Mouse (Mus musculus): Measurements from ENCODE around the gene Tfb1m. TPM values are rescaled to one million over a fixed set of nuclear protein-coding genes. Genes with fewer than 3 reads are reported as not detected.

The Tfb1m gene
- total RNA-seq (2022): 10 to 100 TPM; 10.4 to 12.6 (median 11.9) TPM

DNA sequence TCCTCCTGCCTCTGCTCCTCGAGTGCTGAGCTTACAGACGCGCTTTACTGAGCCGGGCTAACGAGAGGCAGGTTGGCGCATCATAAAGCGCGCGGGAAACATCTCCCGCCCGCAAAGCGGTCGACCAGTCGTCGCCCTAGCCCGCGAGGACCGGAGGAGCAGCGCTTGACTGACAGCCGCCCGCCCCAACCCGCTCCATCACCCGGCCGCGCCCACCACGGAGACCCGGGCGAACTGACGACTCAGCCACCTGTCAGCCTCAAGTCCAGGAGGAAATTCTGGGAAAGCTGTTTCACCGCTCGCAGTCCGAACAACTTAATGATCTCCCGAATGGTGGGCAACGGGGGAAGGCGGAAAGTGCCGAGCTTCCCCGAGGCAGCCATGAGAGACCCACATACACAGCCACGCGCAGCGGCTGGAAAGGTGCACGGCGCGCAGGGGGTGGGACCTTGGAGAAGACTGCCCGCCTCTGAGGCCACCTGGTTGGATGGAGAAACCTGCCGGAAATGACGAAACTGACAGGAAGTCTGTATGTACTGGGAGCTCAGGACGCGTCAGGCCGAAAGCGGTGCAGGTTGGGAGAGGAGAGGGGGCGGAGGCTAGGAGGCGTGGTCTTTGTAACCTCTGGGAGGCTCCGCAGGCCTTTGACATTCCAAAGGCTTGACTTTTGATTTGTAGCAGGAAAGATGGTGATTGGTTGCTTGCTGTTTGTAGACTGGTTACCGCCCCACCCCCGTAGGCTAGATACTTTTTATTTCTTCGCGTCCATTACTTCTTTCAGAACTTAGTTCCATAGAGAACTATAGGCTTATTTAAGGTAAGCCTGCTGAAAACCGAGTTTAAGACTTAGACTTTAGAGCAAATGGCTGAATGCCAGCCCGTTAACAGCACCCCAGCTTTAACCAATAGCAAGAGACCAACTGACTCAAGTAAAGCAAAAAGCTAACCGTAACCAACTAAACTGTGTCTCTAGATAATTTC, at the start of gene Tfb1m:
Gene Tfb1m (minus strand): TSS at position 451 of the 981 bp plus-strand sequence.
- DNase-seq (ENCODE audit: low spot score): peak; percentile 98

DNA sequence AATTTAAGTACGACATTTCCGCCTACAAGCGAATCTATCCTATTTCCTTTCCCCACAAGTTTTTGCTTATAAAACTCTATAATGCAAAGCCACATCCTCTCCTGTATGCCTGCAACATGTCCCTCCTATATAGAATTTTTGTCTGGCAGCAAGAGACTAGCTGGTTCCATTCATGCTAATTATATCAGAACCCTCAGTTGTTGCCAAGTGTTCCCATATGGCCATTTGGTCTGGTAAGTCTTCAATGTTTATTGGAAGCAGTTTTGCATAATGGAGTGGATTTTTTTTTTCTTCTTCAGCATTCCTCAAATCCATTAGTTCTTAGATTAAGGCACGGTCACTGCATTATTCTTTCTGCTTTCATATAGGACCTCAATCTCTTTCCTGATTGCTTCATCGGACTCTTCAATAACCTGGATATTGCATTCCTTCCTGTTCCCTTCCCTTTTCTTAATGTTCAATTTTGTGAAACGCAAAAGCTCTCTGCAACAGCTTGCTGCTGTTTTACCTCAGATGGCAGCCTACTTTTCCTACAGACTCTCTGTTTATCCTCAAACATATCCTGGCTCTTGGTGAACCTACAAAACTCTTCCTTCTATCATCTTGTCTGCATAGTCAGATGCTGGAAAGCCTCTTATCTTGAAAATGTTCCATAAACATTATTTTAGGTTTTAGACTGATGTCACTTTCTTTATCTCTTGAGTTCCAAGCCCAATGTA, 45.5 kb upstream of the Tfb1m start:
- DNase-seq (ENCODE audit: low spot score): no peak

DNA sequence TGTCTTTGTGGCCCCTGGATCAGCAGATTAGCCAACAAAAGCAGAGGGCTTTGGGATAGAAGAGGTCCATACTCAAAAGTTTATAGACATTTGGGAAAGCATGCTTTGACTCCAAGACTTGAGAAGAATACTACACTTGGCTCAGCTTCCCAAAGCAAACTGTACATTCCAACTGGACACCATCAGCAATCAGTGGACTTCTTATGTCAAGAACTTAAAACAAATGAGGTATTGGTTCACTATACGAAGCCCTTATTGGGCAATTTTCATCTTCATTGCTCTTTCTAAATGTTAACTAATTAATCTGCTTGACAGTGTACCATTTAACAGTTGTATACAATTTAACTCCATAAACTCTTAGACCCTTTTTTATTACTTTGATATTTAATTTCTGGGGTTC, 40.8 kb upstream of the Tfb1m start:
- no peak for DNase-seq (ENCODE audit: low spot score)

DNA sequence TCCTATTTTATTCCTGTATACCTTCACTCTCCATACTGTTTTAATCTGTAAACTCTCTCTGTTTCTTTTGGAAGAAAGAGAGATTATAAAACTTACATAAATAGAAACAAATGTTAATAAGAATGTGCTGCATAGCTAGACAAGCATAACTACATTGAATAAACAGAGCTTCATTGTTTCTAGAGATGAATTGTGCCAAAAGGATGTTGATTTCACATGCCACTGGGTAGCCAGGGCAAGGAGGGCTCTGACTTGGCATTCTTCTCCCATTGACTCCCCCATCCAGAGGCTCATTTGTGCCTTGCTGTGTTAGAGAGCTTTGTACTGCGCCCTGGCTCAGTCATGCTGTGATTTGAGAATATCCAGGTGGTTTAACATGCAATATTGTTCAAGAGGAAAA, 40.3 kb upstream of the Tfb1m start:
- no peak for DNase-seq (ENCODE audit: low spot score)

DNA sequence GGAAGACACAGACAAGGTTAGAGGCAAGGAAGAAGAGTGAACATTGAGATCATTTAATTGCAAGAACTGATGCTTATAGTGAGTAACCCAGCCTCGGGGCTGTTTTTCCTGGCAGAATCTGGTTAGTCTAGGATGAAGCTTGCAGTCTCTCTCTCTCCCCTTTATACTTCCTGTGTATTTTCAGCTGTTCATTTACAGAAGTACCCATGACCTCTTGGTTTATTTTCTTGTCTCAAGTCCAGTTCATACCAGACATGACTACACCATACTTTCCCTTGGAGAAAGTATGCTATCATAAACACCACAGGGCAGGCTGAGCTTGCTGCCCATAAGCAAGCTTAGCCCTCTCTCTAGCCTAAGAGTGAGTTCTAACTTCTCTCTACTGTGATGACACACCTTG, 39.5 kb upstream of the Tfb1m start:
- no peak for DNase-seq (ENCODE audit: low spot score)

DNA sequence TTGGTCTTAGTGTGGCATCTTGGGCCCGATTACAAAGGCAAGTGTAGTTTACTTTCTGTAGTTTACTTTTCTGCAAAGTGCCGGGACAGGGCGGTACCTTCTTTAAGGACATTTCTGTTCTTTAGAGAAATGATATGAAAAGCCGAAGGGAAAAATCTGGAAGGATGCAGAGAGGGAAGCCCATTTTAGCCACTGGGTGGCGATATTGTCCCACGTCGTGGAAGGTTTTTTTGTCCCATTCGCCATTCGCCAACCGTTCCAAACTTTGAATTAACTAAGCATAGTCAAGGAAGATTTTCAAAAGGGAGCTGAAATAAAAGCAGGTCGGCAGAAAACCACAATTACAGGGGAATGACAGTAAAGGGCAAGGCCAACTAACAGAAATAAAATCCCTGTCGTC, 13.3 kb upstream of the Tfb1m start:
- DNase-seq (ENCODE audit: low spot score): peak; percentile 55

DNA sequence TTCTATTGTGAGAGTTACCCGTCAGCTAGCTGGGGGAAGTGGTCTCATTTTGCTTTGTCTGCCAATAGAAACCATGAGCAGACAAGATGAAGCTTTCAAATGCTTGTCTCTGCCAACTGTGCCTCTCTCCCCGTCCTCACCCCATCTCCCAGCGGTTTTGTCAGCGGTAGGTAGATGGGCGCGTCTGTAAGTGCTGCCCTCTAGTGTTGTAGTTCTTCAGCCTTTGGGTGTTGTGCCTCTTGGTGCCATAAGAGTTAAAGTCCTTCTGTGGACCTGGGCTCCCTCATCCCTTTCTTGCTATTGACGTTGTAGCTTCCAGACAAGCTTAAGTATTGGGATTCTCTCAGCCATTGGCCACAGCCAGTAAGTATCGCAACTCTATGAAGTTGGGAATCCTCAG, 4.8 kb upstream of the Tfb1m start:
- DNase-seq (ENCODE audit: low spot score): no peak

DNA sequence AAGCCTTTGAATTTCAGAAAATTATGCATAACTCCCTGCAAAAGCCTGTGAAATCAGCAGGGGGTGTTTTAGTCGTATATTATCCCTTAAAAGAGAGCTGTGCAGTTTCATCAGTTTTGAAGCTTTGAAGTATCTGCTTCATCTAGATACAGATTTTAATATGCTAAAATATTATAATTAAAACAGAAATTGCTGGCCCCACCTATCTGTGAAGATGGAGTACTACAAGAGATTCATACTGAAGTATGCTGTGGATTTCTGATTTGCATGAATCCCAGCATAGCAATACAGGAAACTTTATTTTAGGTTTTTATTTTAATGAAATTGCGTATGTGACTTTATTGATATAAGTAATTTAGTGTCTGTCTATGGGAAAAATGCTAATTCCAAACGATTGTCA, 3.0 kb upstream of the Tfb1m start:
- no peak for DNase-seq (ENCODE audit: low spot score)

DNA sequence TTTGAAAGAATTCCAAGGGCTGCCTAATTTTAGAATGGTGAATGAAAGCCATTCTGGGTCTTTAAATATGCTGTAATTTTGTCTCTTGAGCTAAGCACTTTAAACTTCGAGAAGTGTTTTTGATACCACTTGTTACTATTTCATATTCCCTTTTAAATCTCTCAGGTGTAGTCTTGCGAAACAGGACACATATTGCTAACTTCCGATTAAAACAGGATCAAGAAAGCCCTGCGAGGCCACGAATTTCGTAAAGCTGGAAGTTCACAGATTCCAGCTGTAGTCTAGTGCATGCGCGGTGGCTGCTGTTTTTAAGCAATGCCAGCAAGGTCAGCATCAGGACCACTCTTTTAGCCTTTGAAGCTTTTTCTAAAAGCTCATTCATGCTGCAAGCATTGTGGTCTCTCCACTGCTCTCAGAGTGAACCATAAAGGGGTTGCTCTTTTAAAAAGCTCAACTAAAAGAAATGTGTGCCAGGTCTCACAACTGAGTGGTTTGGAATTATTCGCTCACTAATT, 832 bp upstream of the Tfb1m start:
- DNase-seq (ENCODE audit: low spot score): no peak

DNA sequence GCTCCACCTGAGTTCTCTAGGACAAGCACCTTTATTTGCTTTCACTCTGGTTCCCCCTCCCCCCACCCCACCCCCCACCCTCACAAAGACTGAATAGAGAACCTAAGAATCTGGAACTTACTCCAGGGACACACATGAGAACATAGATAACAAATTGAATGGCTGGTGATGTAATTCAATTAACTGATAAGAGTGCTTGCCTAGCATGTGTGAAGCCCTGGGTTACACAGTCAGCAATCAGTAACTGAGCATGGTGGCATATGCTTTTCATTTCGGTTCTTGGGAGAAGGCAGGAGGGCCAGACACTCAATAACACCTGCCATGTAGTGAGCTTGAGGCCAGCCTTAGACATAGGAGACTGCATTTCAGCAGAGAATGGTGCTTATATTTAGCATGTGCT, 1.3 kb downstream of the Tfb1m start:
- no peak for DNase-seq (ENCODE audit: low spot score)

DNA sequence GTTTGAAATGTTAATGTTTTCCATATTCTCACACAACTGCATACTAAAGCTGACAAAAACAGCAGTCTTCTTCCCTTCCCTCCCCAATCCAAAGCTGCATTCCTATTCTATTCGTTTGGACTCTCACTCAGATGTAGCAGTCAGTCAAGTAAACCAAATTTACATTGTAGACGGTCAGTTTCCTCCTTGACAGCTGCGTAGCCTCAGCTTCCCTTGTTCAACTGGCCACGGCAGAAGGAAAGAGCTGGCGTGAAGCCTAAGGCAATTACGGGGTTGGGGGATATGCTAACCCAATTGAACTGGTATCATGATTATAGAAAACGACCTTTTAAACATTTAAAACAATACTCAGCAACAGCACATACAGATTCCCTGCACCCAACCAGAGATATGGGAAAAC, 9.9 kb downstream of the Tfb1m start:
- DNase-seq (ENCODE audit: low spot score): no peak

DNA sequence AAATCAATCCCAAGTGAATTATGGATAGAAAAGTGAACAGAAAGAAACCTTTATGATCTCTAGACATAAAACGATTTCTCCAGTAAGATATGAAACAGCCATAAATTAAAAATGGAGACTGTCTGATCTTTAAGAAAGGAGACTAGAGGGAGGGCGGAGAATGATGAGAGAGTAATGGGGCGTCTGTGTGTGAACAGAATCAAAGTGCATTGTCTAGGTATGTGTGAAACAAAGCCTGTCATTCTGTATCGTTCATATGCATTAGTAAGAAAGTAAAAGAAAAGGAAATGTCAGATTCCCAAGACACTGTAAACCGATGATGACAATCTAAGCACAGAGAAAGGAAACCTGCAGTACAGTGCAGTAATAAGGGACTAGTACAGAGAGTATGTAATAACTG, 16.5 kb downstream of the Tfb1m start:
- DNase-seq (ENCODE audit: low spot score): no peak

DNA sequence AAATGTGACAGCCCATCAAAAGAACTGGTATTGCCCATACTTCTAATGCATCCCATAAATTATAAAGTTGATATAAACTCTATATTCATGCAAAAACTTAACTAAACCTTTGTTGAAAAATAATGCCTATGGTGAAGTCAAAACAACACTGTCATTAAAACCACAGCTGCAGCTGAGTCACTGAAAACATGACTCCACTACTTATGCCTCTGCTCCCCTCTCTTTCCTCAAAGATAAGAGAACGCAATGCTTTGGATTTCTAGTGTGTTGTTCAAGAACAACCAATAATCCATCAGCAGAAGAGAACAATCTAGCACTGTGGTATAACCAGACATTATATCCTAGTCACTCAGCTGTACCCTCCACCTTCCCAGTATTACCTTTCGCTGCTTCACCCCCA, 17.3 kb downstream of the Tfb1m start:
- DNase-seq (ENCODE audit: low spot score): no peak

DNA sequence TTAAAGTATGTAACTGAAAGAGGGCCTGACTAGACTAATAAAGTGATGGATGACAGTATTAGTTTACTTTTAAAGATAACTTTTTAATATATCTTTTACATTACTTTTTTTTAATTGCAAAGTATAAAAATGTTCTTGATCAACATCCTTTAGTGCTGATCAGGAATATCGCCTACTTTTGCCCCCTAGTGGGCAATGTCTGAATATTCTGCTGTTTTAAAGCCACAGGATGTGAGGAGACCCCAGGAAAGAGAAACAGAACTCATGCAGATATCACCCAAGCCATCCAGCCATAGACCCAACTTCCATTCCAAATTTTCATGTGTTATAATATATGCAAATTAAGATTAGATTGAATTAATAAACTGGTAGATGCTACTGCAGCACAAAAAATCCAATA, 24.2 kb downstream of the Tfb1m start:
- DNase-seq (ENCODE audit: low spot score): no peak

DNA sequence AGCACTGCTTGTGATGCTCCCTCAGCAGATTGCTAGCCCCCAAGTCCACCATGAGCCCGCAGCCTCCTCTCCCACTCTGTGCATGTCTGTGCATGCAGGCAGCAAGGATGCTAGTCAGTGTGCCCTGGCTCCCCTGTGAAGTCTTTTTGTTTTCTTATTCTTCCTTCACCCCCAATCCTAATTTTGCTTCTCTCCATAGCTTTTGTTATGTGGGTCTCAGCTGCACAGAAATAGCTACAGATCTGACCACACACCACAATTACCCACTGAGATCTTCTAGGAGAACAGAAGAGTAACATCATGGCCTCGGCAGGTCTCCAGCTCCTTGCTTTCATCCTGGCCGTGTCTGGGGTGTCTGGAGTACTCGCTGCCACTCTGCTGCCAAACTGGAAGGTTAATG, 25.3 kb downstream of the Tfb1m start, which contains the start of gene Cldn20:
Gene Cldn20 (plus strand): TSS at position 301 of the 400 bp plus-strand sequence.
- DNase-seq (ENCODE audit: low spot score): no peak

DNA sequence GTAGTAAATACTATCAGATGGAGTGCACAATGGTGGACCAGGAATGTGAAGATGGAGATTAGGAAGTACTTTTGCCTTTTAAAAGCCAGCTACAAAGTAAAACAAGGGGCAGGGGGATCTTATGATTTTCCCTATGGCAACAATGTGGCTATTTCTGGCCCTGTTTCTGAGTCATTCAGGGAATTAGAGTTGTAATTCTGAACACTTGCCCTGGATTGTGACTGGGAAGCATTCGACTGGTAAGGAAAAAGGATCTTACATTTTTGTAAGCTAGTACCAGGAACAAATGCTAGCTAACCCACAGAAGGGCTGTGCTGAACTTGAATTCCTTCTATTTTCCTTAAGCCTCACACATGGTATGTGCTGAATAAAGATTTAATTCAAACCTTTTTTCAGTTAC, 25.9 kb downstream of the Tfb1m start:
- no peak for DNase-seq (ENCODE audit: low spot score)

DNA sequence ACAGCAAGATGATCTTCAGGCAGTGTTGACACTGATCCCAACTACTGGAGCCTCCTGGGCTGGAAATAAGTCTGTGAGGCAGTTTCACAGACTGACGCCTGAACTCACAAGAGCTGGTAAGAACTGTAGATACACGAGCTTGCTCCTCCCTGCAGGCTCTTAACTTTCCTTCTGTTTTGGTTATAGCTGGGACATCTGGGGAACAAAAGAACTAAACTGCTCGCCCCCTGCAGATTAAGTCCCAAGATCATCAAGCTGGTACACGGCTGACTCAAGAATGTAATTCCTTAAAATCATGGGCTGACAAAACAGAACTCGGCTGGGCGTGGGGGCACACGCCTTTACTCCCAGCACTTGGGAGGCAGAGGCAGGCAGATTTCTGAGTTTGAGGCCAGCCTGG, 27.0 kb downstream of the Tfb1m start:
- DNase-seq (ENCODE audit: low spot score): no peak

DNA sequence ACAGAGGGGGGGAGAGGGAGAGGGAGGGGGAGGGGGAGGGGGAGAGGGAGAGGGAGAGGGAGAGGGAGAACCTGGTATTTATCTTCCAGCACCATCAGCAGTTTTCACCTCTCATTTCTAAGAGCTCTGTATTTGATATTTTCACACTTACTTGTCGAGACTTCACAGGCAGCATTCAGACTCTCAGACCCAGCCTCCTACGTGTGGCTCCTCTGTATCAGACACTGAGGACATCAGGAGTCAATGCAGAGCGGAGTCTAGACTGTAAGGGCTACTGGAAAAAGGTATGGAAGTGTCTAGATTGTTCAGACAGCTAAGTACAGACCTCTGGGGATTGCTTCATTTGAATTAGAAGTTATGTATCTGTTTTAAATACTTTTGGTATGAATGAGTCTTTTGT, 28.1 kb downstream of the Tfb1m start:
- DNase-seq (ENCODE audit: low spot score): no peak

DNA sequence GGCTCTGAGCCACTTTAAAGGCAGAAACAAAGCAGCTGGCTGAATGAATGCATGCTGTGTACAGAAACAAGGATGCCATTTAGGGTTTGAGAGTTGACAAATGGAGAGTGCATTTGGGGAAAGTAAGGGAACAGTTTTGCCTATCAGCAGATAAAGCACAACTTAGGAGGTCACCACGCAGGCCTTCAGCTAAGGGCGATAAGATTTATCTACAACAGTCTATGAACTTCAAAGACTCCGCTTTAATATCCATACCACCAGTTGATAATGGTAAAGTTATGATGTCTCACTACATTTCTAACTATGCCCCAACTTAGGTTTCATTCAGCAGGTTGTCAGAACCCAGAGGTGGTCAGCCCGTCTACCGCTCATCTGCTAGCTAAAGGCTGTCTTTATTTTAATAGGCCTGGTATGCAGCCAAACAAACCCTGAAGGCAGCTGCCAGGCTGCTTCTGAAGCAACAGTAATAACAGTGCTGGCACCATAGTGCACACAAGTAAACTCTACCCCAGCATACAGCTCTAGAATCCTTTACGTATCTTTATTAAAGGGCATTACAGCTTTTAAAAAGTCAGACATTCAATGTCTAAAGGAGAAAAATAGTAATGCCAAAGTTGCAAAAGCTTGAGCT, 29.6 kb downstream of the Tfb1m start:
- no peak for DNase-seq (ENCODE audit: low spot score)

DNA sequence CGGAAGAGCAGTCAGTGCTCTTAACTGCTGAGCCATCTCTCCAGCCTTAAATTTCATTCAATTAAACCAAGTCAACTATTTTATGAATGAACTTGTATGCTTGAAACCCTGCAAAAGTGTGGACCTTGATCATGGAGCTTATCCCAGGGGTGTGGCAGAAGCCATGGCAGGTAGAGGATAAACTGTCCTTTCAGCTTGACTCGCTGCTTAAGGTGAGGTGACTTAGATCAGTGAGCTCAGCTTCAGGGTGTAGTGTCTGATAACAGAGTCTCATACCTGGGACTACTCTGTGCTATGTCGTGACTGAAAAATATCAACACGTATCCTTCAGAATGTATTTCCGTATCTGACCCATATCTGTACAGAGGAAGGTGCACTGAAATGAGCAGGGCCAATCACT, 37.2 kb downstream of the Tfb1m start:
- no peak for DNase-seq (ENCODE audit: low spot score)

DNA sequence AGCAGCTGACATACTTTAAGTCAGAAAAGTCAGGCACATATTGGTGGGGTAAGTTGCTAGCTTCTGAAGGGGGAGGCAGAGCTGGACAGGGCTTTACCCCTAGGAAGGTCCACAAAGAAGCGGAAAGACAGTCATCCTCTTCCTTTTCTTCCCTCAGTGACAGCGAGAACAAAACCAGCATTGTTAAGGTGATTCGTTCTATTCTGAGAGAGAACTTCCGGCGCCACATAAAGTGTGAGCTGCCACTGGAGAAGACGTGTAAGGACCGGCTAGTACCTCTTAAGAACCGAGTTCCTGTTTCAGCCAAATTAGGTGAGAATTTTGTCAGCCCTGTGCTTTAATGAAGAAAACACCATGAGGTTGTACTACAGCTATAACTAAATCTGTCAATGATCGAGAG, 41.2 kb downstream of the Tfb1m start:
- DNase-seq (ENCODE audit: low spot score): no peak

DNA sequence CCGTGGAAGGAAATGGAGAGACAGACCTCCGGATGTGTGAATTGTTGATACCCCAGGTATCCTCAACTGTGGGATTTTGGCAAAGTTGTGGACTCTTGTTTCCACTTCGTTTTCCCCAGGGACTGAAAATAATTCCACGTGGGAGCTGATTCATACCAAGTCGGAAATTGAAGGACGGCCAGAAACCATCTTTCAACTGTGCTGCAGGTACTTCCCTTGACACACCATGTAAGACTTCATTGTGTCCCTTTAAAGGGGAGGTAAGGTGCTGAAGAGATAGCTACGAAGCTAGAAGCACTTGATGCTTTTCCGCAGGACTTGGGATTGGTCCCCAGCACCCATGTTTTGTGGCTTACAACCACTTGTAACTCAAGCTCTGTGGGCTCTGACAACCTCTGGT, 41.7 kb downstream of the Tfb1m start:
- DNase-seq (ENCODE audit: low spot score): no peak

Measured in heart, adult 8-10 months (tissue).